In the genomic region with DNA sequence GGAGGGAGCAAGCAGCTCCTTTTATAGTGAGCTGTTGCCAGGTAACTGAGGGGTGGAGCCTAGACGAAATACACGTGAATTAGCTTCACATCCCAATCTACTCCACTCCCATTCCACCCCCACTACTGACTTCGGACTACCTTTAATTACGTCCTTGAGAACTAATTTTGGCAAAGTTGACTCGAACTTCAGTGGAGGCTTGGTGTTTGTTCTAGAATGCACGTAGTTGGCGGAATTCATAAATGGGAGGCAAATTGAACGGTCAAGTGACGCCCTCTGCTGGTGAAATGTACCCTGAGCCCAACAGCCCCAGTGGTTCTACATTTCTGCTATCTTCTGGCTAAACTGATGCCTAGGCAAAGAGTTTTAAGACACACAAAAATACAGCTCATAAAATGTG, we compare ENCODE assay signal across 7 mouse cellular contexts. TPM values are rescaled to one million over a fixed set of nuclear protein-coding genes. Genes with fewer than 3 reads are reported as not detected.
A peak's percentile ranks its signal among the peaks of the same experiment; 100 is the strongest.
DNase-seq lines count a peak whose midpoint lies in the region; ATAC-seq and TF ChIP-seq lines count a peak whose summit lies in the region.

No protein-coding gene starts in this region.

- intact Hi-C loops in left cerebral cortex, adult 2 months (cut with DNase I): loop anchor here (2.0 to 10.0 kb wide), 5 partner anchors 181 to 918 kb away; partner anchors contain the start of genes 1810049J17Rik, Golph3, Npr3 and Zfr

- H3K9ac ChIP-seq in embryonic facial prominence, embryonic 13.5 days: no peak overlapping the region
- no peak overlapping the region for H3K9ac ChIP-seq in liver, embryonic 15.5 days

- H3K4me3 ChIP-seq in left cerebral cortex, adult 2 months: no peak overlapping the region
- no peak overlapping the region for H3K4me3 ChIP-seq in embryonic facial prominence, embryonic 13.5 days
- no peak overlapping the region for H3K4me3 ChIP-seq in liver, embryonic 15.5 days (replicated peaks)

- H3K9me3 ChIP-seq in embryonic facial prominence, embryonic 13.5 days: no peaks in the 10 kb centered on the region
- H3K9me3 ChIP-seq in liver, embryonic 15.5 days (replicated peaks): no peaks in the 10 kb centered on the region

- WGBS in embryonic facial prominence, embryonic 13.5 days: 22% methylated on average over 9 of the region's 9 CpGs
- 38% methylated on average over 9 of the region's 9 CpGs for WGBS in liver, embryonic 15.5 days (ENCODE audit: insufficient replicate concordance)

- no peak overlapping the region for H3K27ac ChIP-seq in left cerebral cortex, adult 2 months
- H3K27ac ChIP-seq in embryonic facial prominence, embryonic 13.5 days: no peak overlapping the region
- H3K27ac ChIP-seq in liver, embryonic 15.5 days (replicated peaks): no peak overlapping the region

- ATAC-seq in embryonic facial prominence, embryonic 13.5 days (ENCODE audit: insufficient number of reproducible peaks, insufficient read depth, low FRiP score, low TSS enrichment, low read depth): no peak
- no peak for ATAC-seq in liver, embryonic 15.5 days (ENCODE audit: insufficient read depth)

- H3K27me3 ChIP-seq in embryonic facial prominence, embryonic 13.5 days: peaks cover 2% of the 10 kb centered on the region
- peaks cover 5% of the 10 kb centered on the region; the same call in 1 of the 2 replicates for H3K27me3 ChIP-seq in liver, embryonic 15.5 days

- H3K4me1 ChIP-seq in embryonic facial prominence, embryonic 13.5 days: no peaks in the 10 kb centered on the region
- H3K4me1 ChIP-seq in liver, embryonic 15.5 days (replicated peaks): no peaks in the 10 kb centered on the region

- peak; percentile 11 for TF ChIP-seq CTCF in left cerebral cortex, adult 2 months (IDR thresholded peaks at IDR 0.05)

- no peak for DNase-seq in left cerebral cortex, adult 2 months (ENCODE audit: extremely low spot score in 1 of 2, low spot score in 2 of 2)
- DNase-seq in left cerebral cortex, adult 8-10 months (ENCODE audit: low spot score in 2 of 2): no peak
- peak; percentile 34 for DNase-seq in MN1 (ENCODE audit: low spot score)
- peak; percentile 32 for DNase-seq in testis, postnatal 14 days (ENCODE audit: low spot score)
- DNase-seq in frontal cortex, postnatal 14 days (ENCODE audit: low spot score in 2 of 2): no peak

- 0 out of 2 replicates have a peak overlapping the region, but pooled peaks have one; percentile 22 for H3K4me2 ChIP-seq in embryonic facial prominence, embryonic 13.5 days
- peak overlapping the region; percentile 13; the same call in 1 of the 2 replicates for H3K4me2 ChIP-seq in liver, embryonic 15.5 days

- H3K36me3 ChIP-seq in embryonic facial prominence, embryonic 13.5 days: no peaks in the 10 kb centered on the region
- no peaks in the 10 kb centered on the region for H3K36me3 ChIP-seq in liver, embryonic 15.5 days (replicated peaks)

RNA-seq across cellular contexts. Expression of gene Tars, which starts 7.3 kb away (rescaled TPM):
- total RNA-seq in left cerebral cortex, adult 2 months (2021): 10 to 100 TPM; 31.9 to 39.7 TPM
- total RNA-seq in left cerebral cortex, adult 8-10 months (2022): 10 to 100 TPM; 24.1 to 29.9 (median 27.8) TPM
- 64.0 and 65.1 TPM in 2 replicates for polyA plus RNA-seq in embryonic facial prominence, embryonic 13.5 days (2015; fragmentation: Nextera tagmentation; extraction: Ambion mirVana)
- 33.4 and 34.8 TPM in 2 replicates for polyA plus RNA-seq in liver, embryonic 15.5 days (2015; fragmentation: Nextera tagmentation; extraction: Ambion mirVana)

Comparison
In these comparisons a context has a peak if more than half of its experiments do, and no peak if none do; other contexts are left out.
1. DNase-seq: peak in MN1 (single experiment) and testis, postnatal 14 days (single experiment); none in left cerebral cortex, adult 2 months (0 of 2), left cerebral cortex, adult 8-10 months (0 of 2) and frontal cortex, postnatal 14 days (0 of 2).